Mouse (Mus musculus): Measurements from ENCODE around the gene Adk.

- TF ChIP-seq CTCF (IDR thresholded peaks at IDR 0.05; ENCODE audit: borderline replicate concordance, insufficient read depth, low read depth, low read length) (no peak), POLR2A (IDR thresholded peaks at IDR 0.05; ENCODE audit: borderline replicate concordance, insufficient read depth, low read length) (no peak)
Observed at GRCm38 (mm10) chr14:21020435-21020834, 31.9 kb upstream of the Adk start.
